Mouse (Mus musculus) ES-E14 (cell line): ENCODE data around the gene Fam72a. TPM values are rescaled to one million over a fixed set of nuclear protein-coding genes. Genes with fewer than 3 reads are reported as not detected.

ENCODE experiments used
- DNase-seq: peaks from one replicate; pipeline ENCODE4 v3.0.0-alpha.2; 2013; ENCODE audit warnings: low read depth, low spot score
- H3K27ac ChIP-seq: 2 replicates; pipeline ENCODE4 v1.5.1; 2012; ENCODE audit warnings: low read depth, mild to moderate bottlenecking, low read length, moderate library complexity, mixed read lengths; ENCODE audit not compliant: poor library complexity, insufficient read depth, severe bottlenecking
- H3K36me3 ChIP-seq: 2 replicates; pipeline ENCODE4 v1.6.1; 2012; ENCODE audit warnings: mild to moderate bottlenecking, low read length, moderate library complexity, mixed read lengths; ENCODE audit not compliant: control insufficient read depth, poor library complexity, insufficient read depth, severe bottlenecking
- H3K4me1 ChIP-seq, 2 experiments: fragments of 150-350 bp in 1 of 2; sonication (generic) in 1 of 2; 2 replicates each; pipeline ENCODE4 v1.6.1; 2012; ENCODE audit warnings: low read length in 2 of 2, mild to moderate bottlenecking in 1 of 2, mixed read lengths in 1 of 2; ENCODE audit not compliant: control insufficient read depth in 2 of 2, insufficient read depth in 2 of 2, poor library complexity in 1 of 2
- H3K4me3 ChIP-seq, 2 experiments: fragments of 150-350 bp in 1 of 2; sonication (generic) in 1 of 2; 2 replicates each; pipeline ENCODE4 v1.5.1; 2012; ENCODE audit warnings: low read length in 2 of 2, low read depth in 1 of 2, mild to moderate bottlenecking in 1 of 2, mixed read lengths in 1 of 2; ENCODE audit not compliant: insufficient read depth in 1 of 2, poor library complexity in 1 of 2, severe bottlenecking in 1 of 2
- H3K9ac ChIP-seq: 2 replicates; pipeline ENCODE4 v1.6.1; 2012; ENCODE audit warnings: low read depth, mild to moderate bottlenecking, low read length, mixed read lengths; ENCODE audit not compliant: poor library complexity, insufficient read depth, severe bottlenecking
- H3K9me3 ChIP-seq: fragments of 150-350 bp; sonication (generic); 2 replicates; pipeline ENCODE4 v1.6.1; 2012; ENCODE audit warnings: low read depth, mild to moderate bottlenecking, low read length; ENCODE audit not compliant: control insufficient read depth, insufficient read depth
- CHD2 ChIP-seq: IDR thresholded peaks from 2 replicates; pipeline ENCODE4 v1.6.1; 2014; ENCODE audit warnings: mild to moderate bottlenecking, low read depth, low read length, inconsistent platforms
- HCFC1 ChIP-seq: IDR thresholded peaks from 2 replicates; pipeline ENCODE4 v1.6.1; 2012; ENCODE audit warnings: low read length, inconsistent platforms, borderline replicate concordance; ENCODE audit not compliant: insufficient read depth
- MAFK ChIP-seq: IDR thresholded peaks from 2 replicates; pipeline ENCODE4 v1.6.1; 2014; ENCODE audit warnings: mild to moderate bottlenecking, low read depth, low read length, inconsistent platforms; ENCODE audit not compliant: insufficient read depth
- ZC3H11A ChIP-seq: IDR thresholded peaks from 2 replicates; pipeline ENCODE4 v1.6.1; 2012; ENCODE audit warnings: low read depth, mild to moderate bottlenecking, inconsistent platforms, low read length, borderline replicate concordance
- ZNF384 ChIP-seq: IDR thresholded peaks from 2 replicates; pipeline ENCODE4 v1.6.1; 2012; ENCODE audit warnings: low read depth, low read length, inconsistent platforms
- in situ Hi-C, 2 experiments: fragments of 600-800 bp; cut with MboI; formaldehyde crosslinking; loops; one replicate each; pipeline ENCODE4 v1.15.1; 2025; ENCODE audit warnings: low sequenced_read_pairs in 2 of 2, inconsistent platforms in 1 of 2; ENCODE audit not compliant: unreplicated experiment in 2 of 2
- total RNA-seq: library from RNA; depleted of rRNA; stranded (reverse); fragments of 300-350 nt; gene quantifications from 2 replicates; pipeline ENCODE4 v1.2.3, GENCODE M21; 2012

Fam72a gene
- total RNA-seq, 1 experiment = 5.8 TPM

GRCm38 (mm10) chr1:131493966-131494898 lies 33.5 kb upstream of the Fam72a start:
- H3K4me1 ChIP-seq = no peaks in the 10 kb centered on the region
- no peak overlapping the region for H3K9ac ChIP-seq
- H3K27ac ChIP-seq = no peak overlapping the region
- in situ Hi-C loops = no loop called here
- no peak overlapping the region for H3K4me3 ChIP-seq
- no peaks in the 10 kb centered on the region for H3K36me3 ChIP-seq
- H3K9me3 ChIP-seq = no peaks in the 10 kb centered on the region
- TF ChIP-seq ZNF384 = no peak
- no peak for TF ChIP-seq MAFK
- no peak for TF ChIP-seq CHD2
- no peak for TF ChIP-seq ZC3H11A
- no peak for TF ChIP-seq HCFC1
- no peak for DNase-seq

GRCm38 (mm10) chr1:131498231-131498630 lies 29.5 kb upstream of the Fam72a start:
- Histone ChIP-seq H3K4me3 (no peak overlapping the region), H3K36me3 (no peaks in the 10 kb centered on the region), H3K27ac (no peak overlapping the region), H3K4me1 (peaks cover 0 to 4% of the 10 kb centered on the region in 2 experiments; a peak in 1 of 4 replicates), H3K9ac (no peak overlapping the region), H3K9me3 (no peaks in the 10 kb centered on the region)
- no peak for TF ChIP-seq HCFC1
- no peak for TF ChIP-seq ZC3H11A
- no peak for TF ChIP-seq CHD2
- no peak for TF ChIP-seq ZNF384
- no peak for TF ChIP-seq MAFK
- no peak for DNase-seq
- in situ Hi-C loops = no loop called here

- Histone ChIP-seq H3K36me3 (no peaks in the 10 kb centered on the region), H3K9me3 (no peaks in the 10 kb centered on the region), H3K4me1 (peaks cover 4 to 5% of the 10 kb centered on the region in 2 experiments; a peak in 2 of 4 replicates), H3K9ac (no peak overlapping the region), H3K27ac (no peak overlapping the region), H3K4me3 (no peak overlapping the region)
- in situ Hi-C loops = no loop called here
- no peak for TF ChIP-seq CHD2
- DNase-seq = no peak
Measured at GRCm38 (mm10) chr1:131501681-131502080, 26.0 kb upstream of the Fam72a start.

GRCm38 (mm10) chr1:131511131-131511530 lies 16.6 kb upstream of the Fam72a start:
- no peak for DNase-seq
- Histone ChIP-seq H3K36me3 (no peaks in the 10 kb centered on the region), H3K9me3 (no peaks in the 10 kb centered on the region), H3K4me1 (peaks cover 5 to 9% of the 10 kb centered on the region in 2 experiments; a peak in 3 of 4 replicates), H3K27ac (no peak overlapping the region), H3K9ac (no peak overlapping the region), H3K4me3 (no peak overlapping the region)
- in situ Hi-C loops = no loop called here
- TF ChIP-seq MAFK (no peak), ZNF384 (no peak), HCFC1 (no peak), CHD2 (no peak), ZC3H11A (no peak)
